ENCODE assay signal across 12 mouse cellular contexts in the genomic region with DNA sequence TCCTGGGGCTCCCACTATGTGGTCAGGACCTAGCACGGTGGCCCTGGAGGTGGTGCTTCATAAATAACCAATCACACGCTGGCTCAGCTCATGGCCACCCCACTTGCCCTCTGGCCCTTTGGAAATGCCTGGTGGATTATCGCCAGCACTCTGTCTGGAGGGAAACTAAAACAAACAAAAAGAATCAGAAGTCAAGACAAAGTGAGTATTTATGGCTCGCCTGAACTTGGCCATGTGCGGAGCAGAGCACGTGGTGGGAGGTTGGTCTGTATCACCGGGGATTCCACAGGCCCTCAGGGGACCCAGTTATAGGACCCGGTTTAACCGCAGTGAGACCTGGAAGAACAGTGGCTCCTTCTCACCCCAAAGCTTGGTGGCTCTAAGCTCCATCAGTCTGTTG.
DNase-seq lines count a peak whose midpoint lies in the region; TF ChIP-seq lines count a peak whose summit lies in the region.
"Had no signal": no experiment of that assay in that cellular context is flagged by ENCODE, and none has a peak within 500 bp of the region (broad histone marks: within the 10 kb centered on the region; RNA-seq: fewer than 3 reads in every experiment).

No protein-coding gene starts in this region.

- 19% methylated on average over 9 of the region's 9 CpGs for WGBS in small intestine, adult 2 months
- WGBS in forebrain, embryonic 10.5 days, result 75% methylated on average over 9 of the region's 9 CpGs

- no peak overlapping the region for H3K4me3 ChIP-seq in left cerebral cortex, adult 2 months
- H3K4me3 ChIP-seq in small intestine, adult 2 months (ENCODE audit: low read depth, low read length), result no peak overlapping the region
- no peak overlapping the region for H3K4me3 ChIP-seq in forebrain, embryonic 10.5 days
- H3K4me3 ChIP-seq: heart, embryonic 15.5 days; myocyte had no signal

- peaks cover 43% of the 10 kb centered on the region for H3K4me1 ChIP-seq in small intestine, adult 2 months (ENCODE audit: control insufficient read depth, insufficient read depth, insufficient read length, low read length)
- peaks cover 49% of the 10 kb centered on the region for H3K4me1 ChIP-seq in forebrain, embryonic 10.5 days

- no peak for TF ChIP-seq POLR2A in small intestine, adult 2 months (IDR thresholded peaks at IDR 0.05; ENCODE audit: low read depth, low read length)

- H3K27me3 ChIP-seq in small intestine, adult 2 months (ENCODE audit: control insufficient read depth, insufficient read depth, low read length), result no peaks in the 10 kb centered on the region
- H3K27me3 ChIP-seq in forebrain, embryonic 10.5 days (ENCODE audit: poor library complexity, severe bottlenecking), result no peaks in the 10 kb centered on the region
- H3K27me3 ChIP-seq: heart, embryonic 15.5 days had no signal

- H3K9me3 ChIP-seq in forebrain, embryonic 10.5 days, result no peaks in the 10 kb centered on the region
- H3K9me3 ChIP-seq: heart, embryonic 15.5 days had no signal

- DNase-seq in embryo, embryonic 11 days, result peak; percentile 34
- no peak for DNase-seq in embryo, embryonic 9.5 days (ENCODE audit: extremely low spot score)
- no peak for DNase-seq in left cerebral cortex, adult 2 months (ENCODE audit: extremely low spot score in 1 of 2, low spot score in 2 of 2)
- no peak for DNase-seq in left cerebral cortex, adult 8-10 months (ENCODE audit: low spot score in 2 of 2)
- peak; percentile 69 to 79 for DNase-seq in kidney, adult 8-10 months
- no peak for DNase-seq in gastrocnemius, postnatal 36 days
- no peak for DNase-seq in forebrain, embryonic 10.5 days (ENCODE audit: extremely low spot score, low spot score)
- DNase-seq: cerebellum, adult 11 months; layer of hippocampus, adult 9-11 months had no signal

- intact Hi-C loops in left cerebral cortex, adult 2 months (cut with DNase I), result loop anchor here (5.0 kb wide), 1 partner anchor 242 kb away; no protein-coding TSS in a partner anchor
- intact Hi-C loops in gastrocnemius, postnatal 36 days (cut with DNase I), result loop anchor here (5.0 to 10.0 kb wide), 2 partner anchors 77 to 554 kb away; a partner anchor contains a TSS

- peak overlapping the region; percentile 51; the same call in 1 of the 2 replicates for H3K27ac ChIP-seq in left cerebral cortex, adult 2 months
- peak overlapping the region; percentile 8; the same call in 1 of the 2 replicates for H3K27ac ChIP-seq in small intestine, adult 2 months (ENCODE audit: insufficient read depth, low read depth, low read length)
- no peak overlapping the region for H3K27ac ChIP-seq in forebrain, embryonic 10.5 days

- H3K36me3 ChIP-seq in small intestine, adult 2 months (ENCODE audit: control insufficient read depth, insufficient read depth, low read length), result no peaks in the 10 kb centered on the region; the same call in 1 of the 2 replicates
- H3K36me3 ChIP-seq in forebrain, embryonic 10.5 days (replicated peaks), result no peaks in the 10 kb centered on the region
- H3K36me3 ChIP-seq: heart, embryonic 15.5 days had no signal

- no peak for TF ChIP-seq CTCF in left cerebral cortex, adult 2 months (IDR thresholded peaks at IDR 0.05)
- TF ChIP-seq CTCF in small intestine, adult 2 months (IDR thresholded peaks at IDR 0.05; ENCODE audit: extremely low read depth, insufficient read length, insufficient replicate concordance, low read depth, low read length), result no peak

Comparison
In these comparisons a context has a peak if more than half of its experiments do, and no peak if none do; other contexts are left out.
1. DNase-seq: peak in embryo, embryonic 11 days (single experiment) and kidney, adult 8-10 months (2 of 2); none in embryo, embryonic 9.5 days (single experiment), left cerebral cortex, adult 2 months (0 of 2), left cerebral cortex, adult 8-10 months (0 of 2), gastrocnemius, postnatal 36 days (0 of 2) and forebrain, embryonic 10.5 days (single experiment).